Mouse (Mus musculus) hindbrain, embryonic 10.5 days (tissue): ENCODE measurements around the gene Gpatch3. TPM values are rescaled to one million over a fixed set of nuclear protein-coding genes. Genes with fewer than 3 reads are reported as not detected.
A peak's percentile ranks its signal among the peaks of the same experiment; 100 is the strongest.

ENCODE experiments used
- DNase-seq: peaks from one replicate; pipeline ENCODE4 v3.0.0-alpha.2; 2017; ENCODE audit warnings: low spot score
- H3K27ac ChIP-seq: fragments of 300-500 bp; sonication (generic); 2 replicates; pipeline ENCODE4 v1.5.1; 2016; ENCODE audit warnings: mild to moderate bottlenecking, moderate library complexity
- H3K27me3 ChIP-seq: fragments of 300-500 bp; sonication (generic); 2 replicates; pipeline ENCODE4 v1.6.1; 2016; ENCODE audit warnings: mild to moderate bottlenecking; ENCODE audit not compliant: poor library complexity, insufficient read depth, severe bottlenecking
- H3K36me3 ChIP-seq: fragments of 300-500 bp; sonication (generic); 2 replicates; pipeline ENCODE4 v1.6.1; 2016; ENCODE audit warnings: mild to moderate bottlenecking, moderate library complexity
- H3K4me1 ChIP-seq: fragments of 300-500 bp; sonication (generic); replicated peaks from 2 replicates; pipeline ENCODE4 v1.6.1; 2016; ENCODE audit warnings: mild to moderate bottlenecking
- H3K4me3 ChIP-seq: fragments of 300-500 bp; sonication (generic); 2 replicates; pipeline ENCODE4 v1.5.1; 2016; ENCODE audit warnings: mild to moderate bottlenecking, moderate library complexity
- H3K9me3 ChIP-seq: fragments of 300-500 bp; sonication (generic); 2 replicates; pipeline ENCODE4 v1.6.1; 2016; ENCODE audit warnings: mild to moderate bottlenecking, moderate library complexity
- WGBS: fragments of 180-500 bp; shearing (Covaris S2); methylation state at CpG from one replicate; pipeline ENCODE4 v1.1.7; 2016; 5-methylcytosine and 5-hydroxymethylcytosine counted together
- polyA plus RNA-seq: library from polyadenylated mRNA; unstranded; fragments of >200 nt; fragmentation: Nextera tagmentation; extraction: Ambion mirVana; gene quantifications from 2 replicates; pipeline ENCODE4 v1.2.1, GENCODE M21; 2016

Gene Gpatch3
- polyA plus RNA-seq: 10.0 and 10.8 TPM in 2 replicates

DNA sequence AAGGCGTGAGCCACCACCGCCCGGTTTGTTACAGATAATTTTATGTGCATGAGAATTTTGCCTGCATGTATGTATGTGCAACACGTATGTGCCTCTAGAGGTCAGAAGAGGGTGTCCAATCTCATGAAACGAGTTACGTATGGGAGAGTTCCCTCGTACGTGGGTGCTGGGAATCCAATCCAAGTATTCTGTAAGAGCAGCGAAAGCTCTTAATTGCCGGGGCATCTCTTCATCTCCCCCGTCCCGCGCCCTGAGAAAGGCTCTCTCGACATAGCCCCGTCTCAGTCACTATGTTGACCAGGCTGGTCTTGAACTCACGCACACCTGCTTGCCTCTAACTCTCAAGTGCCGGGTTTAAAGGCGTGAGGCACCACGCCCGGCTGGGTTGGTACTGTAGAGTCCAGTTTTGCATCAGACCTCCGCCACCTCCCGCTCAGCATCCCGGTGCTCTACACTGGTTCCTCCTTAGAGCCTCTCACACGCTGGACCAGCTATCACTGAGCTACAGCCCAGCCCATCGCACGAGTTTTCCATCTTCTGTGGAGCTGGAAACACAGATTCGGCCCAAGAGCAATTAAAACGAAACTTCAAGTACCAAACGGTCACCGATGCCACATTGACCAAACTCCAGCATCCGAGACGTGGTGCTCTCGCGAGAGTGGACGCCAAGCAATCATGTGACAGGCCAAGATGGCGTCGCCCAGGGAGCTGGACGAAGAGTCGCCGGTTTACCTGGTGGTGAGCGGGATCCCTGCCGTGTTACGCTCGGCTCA lies at the start of gene Gpatch3:
Gene Gpatch3 (plus strand): TSS at position 676 of the 773 bp plus-strand sequence.
- 6% methylated on average over 44 of the region's 44 CpGs for WGBS
- peaks cover 17% of the 10 kb centered on the region for H3K36me3 ChIP-seq
- H3K9me3 ChIP-seq: no peaks in the 10 kb centered on the region
- peaks cover 23% of the 10 kb centered on the region for H3K4me1 ChIP-seq
- no peaks in the 10 kb centered on the region for H3K27me3 ChIP-seq
- peak within 1 kb of the TSS; percentile 100 for H3K4me3 ChIP-seq
- peak; percentile 92 for DNase-seq
- peak within 1 kb of the TSS; percentile 93 for H3K27ac ChIP-seq

DNA sequence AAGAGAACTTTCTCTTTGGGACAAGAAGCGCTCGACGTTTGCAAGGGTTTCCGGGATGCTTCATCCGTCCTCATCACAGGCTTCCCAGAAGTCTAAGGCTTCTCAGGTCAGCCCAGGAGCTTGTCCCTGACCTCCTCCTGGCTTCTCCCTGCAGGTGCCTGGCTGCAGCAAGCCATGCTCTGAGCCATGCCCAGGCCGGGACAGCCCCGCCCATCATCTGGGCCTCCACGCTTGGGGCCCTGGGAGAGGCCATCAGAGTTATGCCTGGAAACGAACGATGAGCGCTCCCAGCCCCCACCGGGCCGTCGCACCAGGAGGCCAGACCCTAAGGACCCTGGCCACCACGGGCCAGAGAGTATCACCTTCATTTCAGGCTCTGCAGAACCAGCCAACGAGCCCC lies 46.8 kb upstream of the Gpatch3 start:
- WGBS: 73% methylated on average over 16 of the region's 16 CpGs
- Histone ChIP-seq H3K4me3 (0 out of 2 replicates have a peak overlapping the region, but pooled peaks have one; percentile 2), H3K4me1 (no peaks in the 10 kb centered on the region), H3K36me3 (peaks cover 60% of the 10 kb centered on the region), H3K9me3 (no peaks in the 10 kb centered on the region), H3K27me3 (no peaks in the 10 kb centered on the region), H3K27ac (no peak overlapping the region)
- no peak for DNase-seq

DNA sequence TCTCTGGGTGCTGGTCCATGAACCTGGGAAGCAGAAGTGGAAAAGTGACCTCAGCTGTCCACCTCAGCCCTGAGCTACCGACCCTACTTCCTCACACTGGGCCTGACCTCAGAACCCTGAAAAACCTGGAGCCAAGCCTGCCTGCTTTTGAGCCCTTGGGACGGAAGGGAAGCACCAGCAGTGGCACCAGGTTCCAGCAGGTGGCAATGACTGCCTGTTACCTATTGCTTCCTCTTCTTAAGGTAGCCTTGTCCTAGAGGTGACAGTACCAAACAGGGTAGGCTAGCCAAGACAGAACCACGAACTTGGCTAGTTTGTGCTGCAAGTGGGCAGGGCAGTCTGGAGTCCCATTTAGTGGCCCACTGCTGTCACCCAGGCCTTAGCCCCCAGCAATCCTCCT lies 41.8 kb upstream of the Gpatch3 start:
- no peak for DNase-seq
- H3K27ac ChIP-seq: no peak overlapping the region
- H3K4me1 ChIP-seq: no peaks in the 10 kb centered on the region
- no peak overlapping the region for H3K4me3 ChIP-seq
- peaks cover 98% of the 10 kb centered on the region for H3K36me3 ChIP-seq
- WGBS: 88% methylated on average over 3 of the region's 3 CpGs
- H3K27me3 ChIP-seq: no peaks in the 10 kb centered on the region
- H3K9me3 ChIP-seq: no peaks in the 10 kb centered on the region

DNA sequence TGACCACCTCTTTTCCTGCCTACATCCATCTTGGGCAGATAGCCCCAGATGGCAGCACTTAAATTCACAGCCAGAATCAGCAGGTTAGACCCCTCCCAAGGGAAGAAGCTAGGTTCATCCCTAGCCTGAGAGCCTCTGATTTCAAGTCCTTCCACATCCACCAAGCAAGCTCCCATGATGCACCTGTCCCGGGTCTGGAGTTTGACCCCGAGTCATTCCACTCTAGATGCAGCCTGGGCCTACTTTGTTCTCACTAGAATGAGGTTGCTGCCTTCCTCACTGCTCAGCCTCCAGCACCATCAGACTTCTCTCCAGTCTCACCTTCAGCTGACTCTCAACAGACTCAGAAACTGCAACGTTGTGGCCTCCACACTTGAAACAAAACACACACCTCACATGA lies 38.5 kb upstream of the Gpatch3 start:
- no peak overlapping the region for H3K27ac ChIP-seq
- H3K9me3 ChIP-seq: no peaks in the 10 kb centered on the region
- no peaks in the 10 kb centered on the region for H3K27me3 ChIP-seq
- no peak for DNase-seq
- WGBS: 93% methylated on average over 3 of the region's 3 CpGs
- peaks cover 100% of the 10 kb centered on the region for H3K36me3 ChIP-seq
- H3K4me3 ChIP-seq: no peak overlapping the region
- H3K4me1 ChIP-seq: no peaks in the 10 kb centered on the region

DNA sequence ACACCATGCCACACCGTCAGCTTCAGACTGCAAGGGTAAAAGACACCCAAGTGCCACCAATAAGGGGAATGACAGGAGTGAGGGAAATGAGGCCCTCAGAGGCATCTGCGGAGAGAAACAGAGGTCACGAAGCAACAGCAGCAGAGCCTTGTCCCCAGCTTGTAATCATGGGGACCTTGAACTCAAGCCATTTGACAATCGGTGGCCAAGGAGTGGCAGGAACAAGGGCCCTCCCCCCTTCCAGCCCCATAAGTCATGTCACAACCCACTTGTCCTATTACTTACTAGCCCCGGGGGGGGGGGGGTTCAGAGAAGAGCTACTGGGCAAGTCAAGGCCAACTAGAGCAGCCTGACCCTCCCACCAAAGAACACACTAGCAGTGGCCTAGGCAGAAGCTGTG lies 37.9 kb upstream of the Gpatch3 start:
- Histone ChIP-seq H3K4me3 (no peak overlapping the region), H3K9me3 (no peaks in the 10 kb centered on the region), H3K27me3 (no peaks in the 10 kb centered on the region), H3K36me3 (peaks cover 100% of the 10 kb centered on the region), H3K27ac (no peak overlapping the region), H3K4me1 (no peaks in the 10 kb centered on the region)
- no peak for DNase-seq
- WGBS: 93% methylated on average over 5 of the region's 5 CpGs

DNA sequence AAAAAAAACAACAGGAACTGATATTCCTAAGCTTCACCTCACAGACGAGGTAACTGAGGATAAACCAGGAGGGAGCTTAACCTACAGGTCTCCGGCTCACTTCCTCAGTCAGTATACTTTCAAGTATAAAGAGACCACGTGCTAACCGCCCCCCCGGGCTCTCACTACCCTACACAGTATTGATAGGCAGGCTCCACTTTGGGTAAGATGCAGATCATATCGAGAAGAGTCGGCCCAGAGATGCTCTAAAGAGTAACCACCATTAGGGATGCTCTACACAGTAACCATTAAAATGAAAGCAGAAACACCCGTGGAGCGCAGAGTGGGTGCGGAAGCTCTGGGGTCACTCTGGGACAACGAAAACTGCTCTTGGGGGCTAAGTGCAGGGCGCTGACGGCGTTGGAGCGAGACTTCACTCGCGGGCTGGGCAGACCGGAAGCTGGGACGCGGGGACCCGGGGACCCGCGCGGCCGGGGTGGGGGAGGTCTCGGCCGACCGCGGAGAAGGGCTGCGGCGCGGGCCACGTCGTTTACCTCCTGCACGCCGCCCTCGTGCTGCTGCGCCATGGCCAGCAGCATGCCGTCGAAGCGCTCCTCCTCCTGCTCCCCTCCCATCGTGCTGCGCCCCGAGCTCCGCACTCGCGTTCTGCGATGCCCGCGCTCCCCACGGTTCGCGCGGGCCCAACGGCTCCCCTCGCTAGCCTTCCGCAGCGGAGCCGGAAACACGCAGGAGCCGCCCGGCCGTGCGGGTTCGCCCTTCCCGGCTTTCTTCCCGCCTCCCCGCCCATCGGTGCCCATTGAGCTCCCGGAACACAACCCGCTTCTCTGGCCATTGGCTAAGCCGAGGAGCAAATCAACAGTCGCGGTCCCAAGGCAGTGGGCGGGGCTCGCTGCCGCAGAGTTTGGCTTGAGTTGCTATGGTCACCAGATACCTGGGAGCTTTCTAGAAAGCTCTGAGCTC lies 29.0 kb upstream of the Gpatch3 start, which contains the start of gene Nudc:
Gene Nudc (minus strand): TSS at position 725 of the 960 bp plus-strand sequence.
- under 1% methylated on average over 77 of the region's 77 CpGs for WGBS
- Histone ChIP-seq H3K27ac (peak within 1 kb of the TSS; percentile 94), H3K9me3 (no peaks in the 10 kb centered on the region), H3K4me1 (peaks cover 23% of the 10 kb centered on the region), H3K36me3 (peaks cover 38% of the 10 kb centered on the region), H3K27me3 (no peaks in the 10 kb centered on the region), H3K4me3 (peak within 1 kb of the TSS; percentile 95)
- DNase-seq: peak; percentile 96

DNA sequence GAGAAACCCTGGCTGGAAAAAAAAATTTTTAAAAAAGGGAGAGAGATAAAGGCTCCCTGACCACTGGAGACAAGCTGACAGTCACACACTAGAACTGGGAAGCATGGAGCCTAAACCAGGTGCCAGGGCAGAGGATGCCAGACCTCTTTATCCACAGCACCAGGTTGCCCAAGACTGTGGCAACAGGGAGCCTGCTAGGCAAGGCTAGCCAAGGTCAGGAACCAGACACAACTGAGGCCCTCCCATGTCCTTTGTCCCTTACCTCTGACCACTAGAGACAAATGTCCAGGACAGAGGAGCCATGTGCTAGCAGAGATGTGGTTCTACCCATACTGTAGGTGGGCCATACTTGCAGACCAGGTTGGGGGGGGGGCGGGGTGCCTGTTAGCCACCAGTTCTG lies 22.5 kb upstream of the Gpatch3 start:
- Histone ChIP-seq H3K4me3 (no peak overlapping the region), H3K36me3 (no peaks in the 10 kb centered on the region), H3K4me1 (peaks cover 1% of the 10 kb centered on the region), H3K27ac (no peak overlapping the region), H3K9me3 (no peaks in the 10 kb centered on the region), H3K27me3 (peaks cover 27% of the 10 kb centered on the region)
- WGBS: 79% methylated on average over 1 of the region's 1 CpGs
- DNase-seq: no peak

DNA sequence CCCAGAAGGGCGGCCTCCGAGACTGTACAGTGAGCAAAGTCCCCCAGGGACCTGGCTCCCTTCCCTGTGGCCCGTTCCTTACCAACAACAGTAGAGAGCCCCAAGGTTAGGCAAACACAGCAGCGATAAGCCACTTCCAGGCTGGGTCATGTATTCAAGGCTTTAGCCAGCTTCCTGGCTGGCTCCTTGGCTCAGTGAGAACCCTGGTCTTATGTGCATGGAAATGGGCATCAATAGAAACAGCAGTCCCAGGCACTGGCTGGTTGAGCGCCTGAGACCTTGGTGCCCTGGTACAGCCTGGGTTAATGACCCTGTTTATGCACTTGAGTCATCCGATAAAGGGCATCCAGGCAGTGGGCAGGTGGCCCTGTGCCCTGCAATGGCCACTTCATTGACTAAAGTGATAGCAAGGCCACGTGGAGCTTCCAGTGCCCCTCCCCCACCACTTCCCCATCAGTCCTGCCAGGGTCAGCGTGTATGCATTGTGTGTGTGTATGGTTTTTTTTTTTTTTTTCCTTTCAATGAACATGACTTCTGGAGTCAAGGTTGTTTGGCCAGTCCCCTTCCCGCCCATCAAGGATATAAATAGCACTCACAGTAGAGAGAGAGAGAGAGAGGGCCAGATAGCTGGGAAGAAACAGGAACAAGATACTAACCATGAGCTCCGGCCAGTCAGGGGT lies 21.6 kb upstream of the Gpatch3 start, which contains the start of gene Nr0b2:
Gene Nr0b2 (plus strand): TSS at position 609 of the 680 bp plus-strand sequence.
- Histone ChIP-seq H3K27me3 (peaks cover 27% of the 10 kb centered on the region), H3K9me3 (no peaks in the 10 kb centered on the region), H3K36me3 (no peaks in the 10 kb centered on the region), H3K27ac (0 out of 2 replicates have a peak within 1 kb of the TSS, but pooled peaks have one; percentile 9), H3K4me1 (peaks cover 9% of the 10 kb centered on the region), H3K4me3 (no peak within 1 kb of the TSS)
- 74% methylated on average over 10 of the region's 10 CpGs for WGBS
- DNase-seq: no peak

DNA sequence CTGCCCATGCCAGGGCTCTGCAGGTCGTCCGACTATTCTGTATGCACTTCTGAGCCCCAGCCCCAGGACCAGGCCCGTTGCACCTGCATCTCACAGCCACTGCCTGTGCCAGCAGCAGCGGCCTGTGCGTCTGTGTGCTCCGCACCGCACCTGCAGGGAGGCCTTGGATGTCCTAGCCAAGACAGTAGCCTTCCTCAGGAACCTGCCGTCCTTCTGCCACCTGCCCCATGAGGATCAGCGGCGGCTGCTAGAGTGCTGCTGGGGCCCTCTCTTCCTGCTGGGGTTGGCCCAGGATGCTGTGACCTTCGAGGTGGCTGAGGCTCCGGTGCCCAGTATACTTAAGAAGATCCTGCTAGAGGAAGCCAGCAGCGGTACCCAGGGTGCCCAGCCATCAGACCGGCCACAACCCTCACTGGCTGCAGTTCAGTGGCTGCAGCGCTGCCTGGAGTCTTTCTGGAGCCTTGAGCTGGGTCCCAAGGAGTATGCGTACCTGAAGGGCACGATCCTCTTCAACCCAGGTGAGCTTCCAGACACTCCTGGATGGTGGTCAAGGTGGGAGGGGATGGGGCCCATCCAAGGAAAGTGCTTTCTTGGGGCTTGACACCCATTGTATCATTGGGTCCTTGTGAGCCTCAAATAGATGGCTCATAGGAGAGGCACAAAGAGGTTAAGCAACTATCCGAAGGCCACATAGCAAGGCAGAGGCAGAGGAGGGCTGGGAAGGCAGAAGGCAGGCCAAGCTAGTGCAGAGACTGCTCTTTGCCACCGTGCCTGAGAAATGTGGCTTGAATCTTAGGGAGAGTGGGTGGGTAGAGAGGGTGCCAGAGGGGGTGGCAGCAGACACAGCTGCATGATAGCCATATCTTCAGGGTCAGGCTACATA lies 20.9 kb upstream of the Gpatch3 start:
- peaks cover 27% of the 10 kb centered on the region for H3K27me3 ChIP-seq
- 0 out of 2 replicates have a peak overlapping the region, but pooled peaks have one; percentile 9 for H3K27ac ChIP-seq
- DNase-seq: no peak
- 76% methylated on average over 19 of the region's 19 CpGs for WGBS
- no peaks in the 10 kb centered on the region for H3K36me3 ChIP-seq
- no peaks in the 10 kb centered on the region for H3K9me3 ChIP-seq
- H3K4me1 ChIP-seq: peaks cover 9% of the 10 kb centered on the region
- no peak overlapping the region for H3K4me3 ChIP-seq

DNA sequence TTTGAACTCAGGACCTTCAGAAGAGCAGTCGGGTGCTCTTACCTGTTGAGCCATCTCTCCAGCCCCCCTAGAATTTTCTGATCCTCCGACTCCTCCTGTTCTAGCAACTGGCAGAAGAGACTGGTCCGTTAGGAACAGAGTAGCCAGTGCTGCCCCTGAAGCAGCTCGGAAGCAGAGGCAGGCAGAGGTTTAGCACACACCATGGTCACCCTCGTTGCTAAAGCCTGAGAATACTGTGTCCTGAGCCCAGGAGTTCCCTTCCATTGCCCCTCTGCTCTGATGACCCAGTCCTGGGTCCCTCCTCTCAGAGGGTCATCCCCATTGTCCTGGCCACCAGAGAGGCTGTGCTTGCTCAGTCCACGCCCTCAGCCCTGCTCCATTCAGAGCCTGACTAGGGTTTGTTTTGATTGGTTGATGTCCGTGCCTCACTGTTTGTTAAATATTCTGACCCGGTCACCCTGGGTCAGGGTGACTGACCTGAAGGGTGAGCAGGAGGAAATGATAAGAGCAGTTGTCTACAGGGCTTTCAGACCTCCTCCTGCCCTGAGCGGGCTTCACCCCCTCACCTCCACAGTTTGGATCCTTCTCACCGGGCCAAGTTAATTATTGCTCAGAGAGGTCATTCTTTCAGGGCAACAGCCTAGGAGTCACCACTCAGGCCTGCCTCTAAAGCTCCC lies 17.4 kb upstream of the Gpatch3 start:
- no peaks in the 10 kb centered on the region for H3K36me3 ChIP-seq
- H3K27me3 ChIP-seq: peaks cover 21% of the 10 kb centered on the region
- peaks cover 9% of the 10 kb centered on the region for H3K4me1 ChIP-seq
- 27% methylated on average over 10 of the region's 10 CpGs for WGBS
- peak; percentile 27 for DNase-seq
- H3K27ac ChIP-seq: no peak overlapping the region; the same call in 1 of the 2 replicates
- H3K4me3 ChIP-seq: no peak overlapping the region; the same call in 1 of the 2 replicates
- H3K9me3 ChIP-seq: no peaks in the 10 kb centered on the region

DNA sequence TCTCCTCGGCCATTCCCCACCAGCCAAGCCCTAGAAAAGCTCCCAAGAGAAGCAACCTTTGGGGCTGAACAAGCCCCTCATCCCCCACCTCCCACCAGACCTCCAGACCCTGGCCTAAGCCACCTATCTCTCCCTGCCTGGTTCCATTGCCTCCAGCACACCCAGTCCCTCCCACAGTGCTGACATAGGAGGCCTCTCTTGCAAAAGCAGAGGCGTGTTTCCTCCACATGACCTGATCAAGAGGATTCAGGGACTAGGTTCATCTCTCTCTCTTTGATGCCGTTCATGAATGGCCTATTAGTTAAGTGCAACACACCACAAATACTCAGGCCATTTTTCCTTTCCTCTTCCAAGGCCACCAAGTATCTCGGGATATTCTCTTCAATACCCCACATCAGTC lies 14.7 kb upstream of the Gpatch3 start:
- WGBS: 78% methylated on average over 4 of the region's 4 CpGs
- Histone ChIP-seq H3K9me3 (peaks cover 7% of the 10 kb centered on the region; the same call in 1 of the 2 replicates), H3K4me1 (peaks cover 9% of the 10 kb centered on the region), H3K36me3 (no peaks in the 10 kb centered on the region), H3K27ac (no peak overlapping the region), H3K4me3 (no peak overlapping the region), H3K27me3 (0 out of 2 replicates have a peak, but pooled peaks cover 7% of the 10 kb centered on the region)
- no peak for DNase-seq
